Mouse (Mus musculus) ZHBTc4 (cell line): ENCODE measurements at regions not wholly inside any gene's neighbourhood (a gene's known extent, or its start where the extent isn't known, plus 50 kb on each side); places are given as distances from the start of the nearest gene placed in this dataset.

ENCODE experiments used
- DNase-seq: peaks from one replicate; pipeline ENCODE4 v3.0.0-alpha.2; 2011; ENCODE audit warnings: low read depth, low spot score

DNA sequence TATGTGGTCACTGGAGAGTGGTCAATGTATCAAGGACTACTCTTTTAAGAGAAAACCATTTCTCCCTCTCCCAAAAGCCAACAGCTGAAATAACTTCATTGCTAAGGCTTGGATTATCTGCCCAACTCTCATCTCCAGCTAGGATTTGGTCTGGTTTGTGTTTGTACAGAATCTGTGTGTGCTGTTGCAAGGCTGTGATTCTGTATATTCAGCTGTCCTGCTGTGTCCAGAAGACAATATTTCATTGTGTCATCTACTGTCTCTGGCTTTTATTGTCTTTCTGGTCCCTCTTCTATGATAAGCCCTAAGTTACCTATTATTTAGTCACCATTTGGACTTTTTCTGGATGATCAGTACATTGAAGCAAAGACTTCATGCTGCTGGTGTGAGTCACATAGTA is 110.9 kb downstream of the Cenpc1 start:
- DNase-seq: no peak

DNA sequence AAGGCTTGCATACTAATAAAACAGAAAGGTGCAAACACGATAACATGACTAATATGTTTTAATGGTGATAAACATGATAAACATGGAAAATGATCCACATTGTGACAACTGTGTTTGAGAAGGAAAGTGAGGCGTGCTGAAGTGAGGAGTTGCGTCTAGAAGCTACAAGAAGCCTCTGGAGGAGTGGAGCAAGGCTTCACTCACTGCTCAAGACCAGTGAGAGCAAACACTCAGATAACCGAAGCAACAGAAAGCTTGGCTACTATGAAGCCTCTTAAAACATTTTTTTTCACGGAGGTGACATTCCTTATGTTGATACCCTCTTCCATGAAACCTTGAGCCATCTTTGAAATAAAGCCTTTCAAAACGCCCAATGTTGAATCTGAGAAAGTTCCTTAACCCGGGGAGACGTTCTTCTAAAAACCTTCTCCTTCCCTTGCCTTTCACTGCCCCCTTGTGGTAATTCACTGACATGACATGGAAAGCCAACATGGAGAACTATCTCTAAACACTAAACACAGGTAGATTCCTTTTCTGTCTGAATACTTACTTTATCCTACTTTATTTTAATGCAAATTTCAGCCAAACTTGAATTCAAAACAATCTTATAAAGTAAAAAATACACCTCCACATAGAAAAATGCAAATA is 128.6 kb downstream of the Cenpc1 start:
- DNase-seq: peak; percentile 66

DNA sequence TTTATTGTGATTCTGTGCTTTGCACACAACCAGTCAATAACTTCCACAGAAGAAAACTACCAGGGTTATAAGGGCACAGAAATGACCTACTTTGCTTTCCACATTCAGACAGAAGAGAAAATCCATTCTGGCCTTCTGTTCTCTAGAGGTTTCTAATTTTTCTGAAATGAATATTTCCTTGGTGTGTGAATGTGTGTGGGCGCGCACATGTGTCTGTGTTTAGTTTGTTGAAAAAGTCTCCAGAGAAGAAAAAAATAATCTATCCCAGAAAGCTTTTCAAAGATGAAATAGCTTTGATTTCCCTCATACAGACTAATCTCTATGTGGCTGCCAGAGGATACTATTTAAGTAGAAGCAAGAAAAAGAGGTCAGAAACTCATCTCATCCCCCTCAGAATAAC is 147.1 kb downstream of the Cenpc1 start:
- no peak for DNase-seq

DNA sequence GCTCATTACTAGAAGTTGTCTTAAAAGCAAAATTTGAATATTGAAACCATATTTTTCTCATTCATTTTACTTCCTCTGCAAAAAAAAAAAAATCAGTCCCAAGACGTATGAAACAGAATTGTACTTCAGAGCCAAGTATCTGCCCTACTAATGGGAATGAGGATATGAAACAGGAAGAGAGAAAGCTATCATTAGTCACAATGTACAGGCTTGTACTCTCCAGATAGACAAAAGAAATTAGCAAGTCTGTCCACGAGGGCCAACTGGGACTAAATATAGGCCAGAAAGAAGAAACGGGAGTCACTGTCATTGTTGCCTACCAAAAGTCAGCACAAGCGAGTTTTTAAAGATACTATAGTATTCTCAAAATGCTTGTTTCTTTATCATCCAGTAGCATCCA is 150.4 kb downstream of the Cenpc1 start:
- no peak for DNase-seq

DNA sequence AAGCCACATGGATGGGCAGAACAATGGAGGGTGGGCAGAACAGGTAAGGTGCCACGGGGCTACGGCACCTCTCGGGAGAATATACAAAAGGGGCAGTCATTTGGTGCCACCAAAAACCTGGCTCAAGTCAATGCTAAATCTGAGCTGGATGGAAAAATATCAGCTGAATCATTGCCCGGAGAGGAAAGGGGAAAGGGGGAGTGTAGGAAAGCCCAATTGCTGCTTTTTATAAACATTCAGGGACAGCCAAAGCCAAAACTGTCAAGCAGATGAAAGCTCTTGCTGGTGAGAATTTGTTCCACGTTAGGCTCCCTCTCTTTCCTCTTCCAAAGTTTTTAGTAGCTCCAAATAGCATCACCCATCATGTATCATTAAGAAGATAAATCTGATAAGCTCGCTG is 168.9 kb downstream of the Cenpc1 start:
- DNase-seq: no peak

DNA sequence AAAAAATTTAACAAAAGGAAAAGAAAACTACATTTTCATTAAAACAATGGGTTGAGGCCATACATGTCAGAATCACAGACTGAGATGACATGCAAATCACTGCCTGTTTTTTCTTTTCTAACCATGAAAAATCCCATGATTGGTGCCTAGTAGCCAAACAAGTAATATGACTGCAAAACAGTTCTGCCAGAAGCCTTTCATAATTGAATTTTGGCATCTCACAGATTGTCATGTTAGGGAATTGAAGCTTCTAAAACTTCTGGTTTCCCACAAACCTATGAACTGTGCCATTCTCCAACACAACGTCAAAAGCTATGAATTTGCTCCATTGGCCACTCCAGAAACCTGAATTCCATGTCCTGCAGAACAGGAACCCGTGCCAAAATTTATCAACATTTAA is 169.6 kb downstream of the Cenpc1 start:
- no peak for DNase-seq

DNA sequence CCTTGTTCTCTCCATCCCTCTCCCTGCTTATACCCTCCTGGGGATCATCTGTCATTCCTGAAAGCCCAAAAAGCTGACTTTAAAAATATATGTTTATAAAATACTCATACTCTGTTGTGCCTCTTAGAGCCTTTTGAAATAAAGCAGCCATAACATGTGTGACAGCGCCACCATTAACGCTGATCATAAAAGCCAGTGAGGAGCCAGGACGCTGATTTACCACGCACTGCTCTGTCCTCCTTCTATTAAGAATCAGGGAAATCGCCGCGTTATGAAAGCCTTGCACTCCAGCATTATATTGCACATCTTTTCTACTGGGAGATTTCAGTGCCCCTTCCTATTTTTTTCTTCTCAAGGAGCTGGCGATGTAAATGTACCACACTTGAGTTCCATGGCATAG is 195.1 kb downstream of the Cenpc1 start:
- DNase-seq: no peak

DNA sequence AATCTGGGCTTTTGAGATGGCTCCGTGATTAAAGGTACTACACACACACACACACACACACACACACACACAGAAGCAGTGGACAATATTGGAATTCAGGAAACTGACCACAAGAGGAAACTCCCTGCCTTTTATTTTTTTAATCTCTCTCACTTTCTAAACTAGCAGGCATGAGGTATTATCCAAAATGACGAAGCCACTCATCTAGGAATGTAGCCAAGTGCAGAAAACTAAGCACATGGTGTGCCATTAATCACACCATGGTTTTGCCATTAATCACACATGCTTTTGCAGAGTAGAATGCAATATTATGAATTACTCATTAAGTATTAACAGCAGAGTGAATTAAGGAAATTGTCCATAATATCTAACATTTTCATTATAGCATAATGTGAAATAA is 232.8 kb downstream of the Cenpc1 start:
- DNase-seq: no peak

DNA sequence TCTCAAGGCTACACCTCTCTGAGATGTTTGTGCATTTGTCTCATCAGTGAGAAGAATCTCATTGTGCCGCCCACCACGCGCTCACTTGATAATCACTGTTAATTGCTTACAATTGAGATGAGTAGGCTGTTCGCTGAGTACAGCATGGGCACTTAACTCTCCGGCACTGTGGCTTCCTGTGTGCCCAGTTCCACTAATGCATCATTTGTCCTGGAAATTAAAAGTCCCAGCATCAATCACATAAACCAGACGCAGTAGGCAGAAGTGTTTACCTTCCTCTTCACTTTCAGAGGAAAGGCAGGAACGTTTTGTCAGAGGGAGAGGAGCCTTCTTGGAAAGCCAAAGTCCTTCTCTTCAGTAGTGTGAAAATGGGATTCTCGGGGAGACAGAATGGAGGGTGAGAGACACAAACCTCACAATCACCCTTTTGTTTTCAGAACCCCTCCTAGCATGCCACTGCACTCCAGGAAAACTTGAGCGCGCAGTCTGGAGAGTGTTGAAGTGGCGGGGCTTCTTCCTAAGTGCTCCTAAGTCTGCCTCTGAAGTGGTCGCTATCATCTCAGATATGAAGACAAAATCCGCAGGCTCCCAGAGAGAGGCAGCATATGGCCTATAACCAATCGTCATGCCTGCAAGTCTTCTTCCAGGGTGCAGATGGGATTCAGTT is 269.7 kb downstream of the Cenpc1 start:
- DNase-seq: no peak

DNA sequence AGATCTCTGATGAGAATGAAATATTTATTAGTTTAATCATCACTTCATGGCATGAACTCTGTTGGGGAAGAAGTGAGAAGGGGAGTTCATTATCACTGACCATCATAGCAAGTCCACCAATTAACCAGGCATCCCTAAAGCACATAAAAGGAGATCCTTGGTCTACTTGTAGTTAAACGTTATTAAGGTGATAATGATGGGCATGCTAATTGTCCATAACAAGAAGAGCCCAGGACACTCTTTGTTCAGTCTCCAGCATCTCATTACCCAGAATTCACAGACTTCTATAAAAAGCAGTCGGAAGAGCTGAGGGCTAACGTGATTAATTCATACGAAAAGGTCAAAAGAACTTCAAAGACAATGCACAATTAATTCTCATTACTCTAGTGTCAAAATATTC is 272.2 kb downstream of the Cenpc1 start:
- no peak for DNase-seq

DNA sequence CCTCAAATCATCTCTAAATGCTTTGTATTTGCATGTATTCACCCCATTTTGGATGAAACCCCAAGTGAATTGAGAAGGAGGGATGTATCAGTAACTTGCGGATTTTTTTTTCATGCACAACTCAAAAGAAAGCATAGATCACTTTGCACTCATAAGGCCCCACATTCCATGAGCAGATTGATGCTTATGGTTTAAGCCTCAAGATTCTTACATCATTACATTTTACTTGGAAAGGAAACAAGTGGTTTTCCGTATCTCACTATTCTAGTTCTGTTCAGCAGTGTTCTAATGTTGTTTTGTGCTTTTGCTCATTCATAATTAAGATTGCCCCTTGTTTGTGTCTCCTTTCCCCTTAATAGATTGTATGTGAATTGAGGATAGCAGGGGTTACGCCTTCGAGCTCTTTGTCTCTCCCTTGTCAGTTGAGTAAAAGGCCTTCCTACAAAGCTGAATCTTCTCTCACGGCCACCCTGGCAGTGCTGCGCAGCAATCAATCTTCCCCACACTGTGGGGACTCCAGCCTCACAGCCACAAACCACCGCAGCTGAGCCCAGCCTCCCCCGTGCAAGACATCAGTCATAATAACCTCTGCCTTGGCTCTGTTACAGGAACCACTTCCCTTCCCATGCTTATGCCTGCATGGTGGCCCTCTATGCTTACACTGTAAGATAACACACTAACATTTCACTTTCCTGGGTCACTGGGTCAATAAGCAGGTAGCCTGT is 284.5 kb downstream of the Cenpc1 start:
- DNase-seq: no peak

DNA sequence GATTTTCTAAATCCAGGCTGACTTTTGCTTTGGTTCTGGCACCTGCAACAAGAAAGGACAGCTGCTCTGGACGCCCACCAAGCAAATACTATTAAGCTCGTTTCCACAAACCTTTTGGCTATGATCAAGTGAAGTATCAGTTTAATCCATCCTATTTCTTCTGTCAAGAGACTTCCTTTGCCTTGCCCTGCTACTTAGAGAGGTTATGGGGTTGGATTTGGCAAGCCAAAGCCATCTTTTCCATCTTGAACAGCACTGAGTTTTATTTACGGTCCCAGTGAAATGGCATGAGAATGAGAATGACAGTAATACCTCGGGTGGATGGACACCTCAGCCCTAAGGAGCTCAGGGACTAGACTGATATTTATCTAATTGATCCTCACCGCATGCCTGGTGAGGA is 285.4 kb downstream of the Cenpc1 start:
- no peak for DNase-seq

DNA sequence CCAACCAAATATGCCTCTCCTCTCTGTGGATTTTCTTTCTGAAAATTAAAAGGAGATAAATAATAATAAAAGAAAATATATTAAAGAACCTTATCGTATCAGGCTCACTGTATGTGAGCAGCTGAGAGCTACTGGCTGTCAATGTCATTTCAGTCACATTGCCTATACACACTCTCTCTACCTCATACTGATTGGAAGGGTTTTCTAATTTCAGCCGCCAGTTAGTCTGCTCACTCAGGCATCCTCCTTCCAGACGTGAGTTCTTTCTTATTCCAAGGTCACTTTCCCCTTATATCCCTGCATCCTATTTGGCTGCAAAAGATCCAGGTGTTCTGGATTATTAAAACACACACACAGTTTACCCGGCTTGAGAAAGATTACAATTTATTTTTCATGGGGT is 286.2 kb downstream of the Cenpc1 start:
- DNase-seq: no peak

DNA sequence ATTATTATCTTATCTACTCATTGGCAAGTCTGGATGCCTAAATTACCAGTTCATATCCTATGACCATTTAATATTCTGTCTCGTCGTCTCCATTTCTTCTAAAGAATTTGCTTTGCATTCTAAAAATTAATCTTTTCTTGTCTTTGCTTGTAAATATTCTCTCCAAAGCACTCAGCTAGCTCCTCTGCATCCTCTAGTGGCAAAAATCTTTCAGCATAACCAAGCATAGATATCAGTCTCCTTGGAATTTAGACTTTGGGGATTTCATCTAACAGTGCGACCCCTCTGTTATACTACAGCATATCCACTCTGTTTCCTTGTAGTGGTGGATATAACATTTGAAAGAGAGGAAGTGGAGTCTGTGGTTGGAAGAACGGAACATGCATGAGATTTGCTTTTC is 292.7 kb downstream of the Cenpc1 start:
- DNase-seq: no peak

DNA sequence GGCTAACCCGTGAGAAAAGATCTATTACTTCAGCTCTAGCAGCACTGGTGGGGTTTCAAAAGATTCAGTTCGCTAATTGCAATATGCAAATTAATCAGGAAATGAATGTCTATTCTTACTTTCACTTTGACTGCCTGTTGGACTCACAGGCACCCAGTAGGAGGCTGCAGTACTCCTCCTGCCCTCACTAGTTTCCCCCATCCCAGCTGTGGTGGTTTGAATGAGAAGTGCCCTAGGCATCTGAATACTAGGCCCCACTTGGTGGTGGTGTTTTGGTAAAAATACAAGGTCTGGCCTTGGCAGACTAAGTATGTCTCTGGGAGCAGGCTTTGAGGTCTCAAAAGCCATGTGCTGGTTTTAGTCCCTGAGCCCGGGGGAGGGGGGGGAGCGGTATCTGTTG is 293.3 kb downstream of the Cenpc1 start:
- DNase-seq: peak; percentile 8

DNA sequence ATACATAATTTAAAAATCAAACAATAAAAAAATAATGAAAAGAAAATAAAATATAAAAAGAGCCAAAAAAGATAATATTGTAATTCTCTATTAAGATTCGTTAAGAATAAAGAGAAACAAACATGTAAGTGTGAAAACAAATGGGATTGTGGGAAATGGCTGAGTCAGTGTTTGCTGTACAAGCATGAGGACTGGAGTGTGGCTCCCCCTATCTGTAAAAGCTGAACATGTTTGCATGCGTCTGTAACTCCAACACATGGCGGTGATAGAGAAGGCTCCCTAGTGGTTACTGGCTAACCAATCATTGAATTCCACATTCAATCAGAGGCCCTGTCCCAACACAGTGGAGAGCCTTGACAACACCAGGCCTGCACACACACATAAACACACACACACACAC is 298.2 kb downstream of the Cenpc1 start:
- peak; percentile 42 for DNase-seq

DNA sequence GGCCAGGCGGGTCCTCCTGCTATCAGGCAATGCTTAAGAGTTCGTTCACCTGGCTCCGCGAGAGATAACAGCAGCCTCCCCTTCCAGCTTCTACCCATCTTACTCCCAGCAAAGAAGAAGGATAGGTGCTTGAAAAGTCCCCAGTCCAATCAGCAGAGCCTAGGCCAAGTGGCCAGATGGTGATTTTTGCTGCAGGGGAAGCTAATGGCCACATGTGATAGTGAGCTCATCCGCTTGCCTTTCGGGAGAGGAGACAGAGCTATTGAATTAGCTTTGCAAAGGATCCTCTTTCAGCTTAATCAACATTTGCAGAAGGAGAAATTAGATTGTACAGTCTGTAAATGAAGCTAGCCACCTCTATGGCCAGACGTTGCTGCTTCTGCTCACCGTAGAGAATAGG is 308.7 kb downstream of the Cenpc1 start:
- no peak for DNase-seq

DNA sequence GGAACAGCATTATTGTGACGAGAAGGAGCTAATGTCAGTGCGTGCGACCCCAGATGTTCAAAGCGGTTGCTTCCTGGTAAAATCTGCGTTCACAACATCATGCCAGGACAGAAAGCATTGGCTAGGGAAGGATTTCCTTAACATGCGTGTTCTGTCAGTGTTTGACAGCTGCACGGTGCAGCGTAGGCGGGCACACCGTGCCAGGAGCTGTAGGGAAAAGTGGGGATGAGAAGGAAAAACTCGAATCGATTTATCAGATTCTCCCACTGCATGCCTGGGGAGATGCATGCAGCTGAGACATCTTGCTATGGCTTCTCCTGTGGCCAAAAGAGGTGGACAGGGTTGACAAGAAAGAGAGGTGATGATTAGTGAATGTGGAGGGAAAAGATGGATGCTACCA is 311.2 kb downstream of the Cenpc1 start:
- no peak for DNase-seq

DNA sequence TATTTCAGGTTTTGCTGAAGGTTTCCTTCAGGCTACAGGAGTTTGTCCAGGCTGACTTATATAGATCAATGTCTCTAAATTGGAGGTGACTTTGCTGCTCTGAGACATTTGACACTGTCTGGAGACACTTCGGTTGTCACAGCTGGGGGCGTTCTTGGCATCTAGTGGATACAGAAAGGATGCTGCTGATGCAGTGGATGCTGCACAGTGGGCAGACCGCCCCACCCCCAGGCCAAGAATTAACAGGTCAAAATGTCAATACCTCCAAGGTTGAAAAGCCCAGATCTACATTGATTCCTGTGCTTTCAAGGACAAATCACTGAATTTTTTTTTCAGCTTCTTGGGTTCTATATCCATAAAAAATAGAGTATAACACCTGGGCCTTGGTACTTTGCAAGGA is 312.3 kb downstream of the Cenpc1 start:
- DNase-seq: no peak

DNA sequence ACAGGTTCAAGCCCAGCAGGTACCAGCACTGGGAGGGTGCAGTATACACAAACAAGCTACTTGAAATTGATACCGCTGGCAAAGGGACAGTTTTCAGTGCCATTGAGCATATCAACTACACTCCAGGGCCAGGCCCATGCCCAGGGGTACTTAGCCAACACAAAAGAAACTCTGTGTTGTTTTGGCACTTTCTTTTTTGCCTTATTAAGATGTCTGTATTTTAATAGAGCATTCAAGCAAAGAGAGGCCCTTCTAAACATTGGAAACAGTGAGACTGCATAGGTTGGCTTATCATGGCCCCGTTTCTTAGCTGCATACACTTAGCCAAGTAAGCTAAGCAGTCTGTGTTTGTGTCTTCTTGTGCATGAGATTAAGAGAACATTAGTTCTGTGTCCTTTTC is 313.7 kb downstream of the Cenpc1 start:
- DNase-seq: no peak

DNA sequence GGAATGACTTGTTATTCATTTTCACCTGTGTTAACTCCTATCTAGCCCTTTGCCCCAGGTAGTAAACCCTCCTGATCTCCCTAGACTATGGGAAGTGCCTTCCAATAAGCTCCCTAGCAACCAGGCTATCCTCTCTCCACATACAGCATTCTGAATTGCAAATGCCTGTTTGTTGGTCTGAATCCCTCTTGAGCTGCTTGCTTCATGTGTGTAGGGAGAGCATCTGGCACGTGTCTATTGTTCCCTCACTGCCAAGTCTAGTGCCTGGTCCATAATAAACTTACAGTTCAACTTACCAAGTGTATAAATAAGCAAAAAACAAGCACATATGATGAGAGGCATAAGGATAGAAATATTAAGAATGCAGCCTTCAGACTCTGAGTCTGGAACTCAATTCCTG is 314.5 kb downstream of the Cenpc1 start:
- DNase-seq: no peak

DNA sequence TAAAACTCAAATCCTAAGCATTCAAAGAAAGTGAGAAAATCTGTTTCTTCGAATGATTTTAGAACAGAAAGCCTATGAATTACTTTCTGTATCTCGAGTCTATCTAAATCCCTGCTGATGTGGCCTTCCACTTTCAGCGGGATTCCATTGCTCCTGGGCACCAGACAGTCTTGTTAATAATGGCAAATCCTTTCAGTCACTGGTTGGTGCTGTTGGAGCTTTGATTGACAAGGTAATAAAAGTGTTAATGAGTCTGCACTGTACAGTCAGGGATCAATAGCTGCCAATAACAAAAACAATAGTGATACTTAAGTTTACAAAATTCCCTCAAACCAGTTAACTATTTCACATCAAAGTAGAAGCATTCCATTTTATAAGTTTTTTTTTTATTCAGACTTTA is 335.8 kb downstream of the Cenpc1 start:
- DNase-seq: no peak

DNA sequence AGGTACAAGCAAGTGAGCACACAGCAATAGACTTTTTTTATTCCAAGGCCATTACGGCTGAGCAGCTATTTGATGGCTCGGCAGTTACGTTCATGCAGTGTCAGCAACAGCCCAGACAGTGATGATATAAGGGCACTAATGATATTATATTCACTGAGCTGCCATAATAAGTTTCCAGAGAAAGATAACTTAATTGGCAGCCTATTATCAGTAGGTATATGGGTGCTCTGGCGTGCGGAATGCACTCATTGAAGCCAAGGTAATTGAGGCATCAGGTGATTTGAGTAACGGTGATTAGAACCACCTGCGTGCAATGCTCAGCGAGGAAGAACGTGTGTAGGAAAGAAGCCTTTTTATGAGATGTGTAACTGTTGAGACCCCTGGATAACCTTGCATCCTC is 358.0 kb downstream of the Cenpc1 start:
- DNase-seq: no peak
